In genomic region chr8:70885612-70886011, GRCm38 (mm10) we compare ENCODE assay signal across 12 mouse cellular contexts. TPM values are rescaled to one million over a fixed set of nuclear protein-coding genes. Genes with fewer than 3 reads are reported as not detected.
DNase-seq lines count a peak whose midpoint lies in the region; ATAC-seq lines count a peak whose summit lies in the region.
"Had no signal": no experiment of that assay in that cellular context is flagged by ENCODE, and none has a peak within 500 bp of the region (broad histone marks: within the 10 kb centered on the region; RNA-seq: fewer than 3 reads in every experiment).

No protein-coding gene starts in this region.

- H3K9ac ChIP-seq in hindbrain, embryonic 13.5 days = no peak overlapping the region
- H3K9ac ChIP-seq in embryonic facial prominence, embryonic 11.5 days (replicated peaks; ENCODE audit: low read length) = no peak overlapping the region
- H3K9ac ChIP-seq: kidney, embryonic 15.5 days; limb, embryonic 13.5 days; midbrain, embryonic 13.5 days had no signal

- 15% methylated on average over 12 of the region's 12 CpGs for WGBS in hindbrain, embryonic 10.5 days
- WGBS in hindbrain, embryonic 13.5 days = 18% methylated on average over 12 of the region's 12 CpGs
- 14% methylated on average over 12 of the region's 12 CpGs for WGBS in embryonic facial prominence, embryonic 11.5 days

- H3K4me2 ChIP-seq in hindbrain, embryonic 13.5 days = no peak overlapping the region
- H3K4me2 ChIP-seq in embryonic facial prominence, embryonic 11.5 days (ENCODE audit: low read depth, low read length) = no peak overlapping the region
- H3K4me2 ChIP-seq: kidney, embryonic 15.5 days; limb, embryonic 13.5 days; midbrain, embryonic 13.5 days had no signal

- no peak for ATAC-seq in hindbrain, embryonic 13.5 days (ENCODE audit: low FRiP score)
- ATAC-seq in embryonic facial prominence, embryonic 11.5 days (replicated peaks; ENCODE audit: insufficient number of reproducible peaks, low FRiP score, low TSS enrichment, low read depth) = no peak
- ATAC-seq: midbrain, embryonic 13.5 days had no signal

- peaks cover 34% of the 10 kb centered on the region for H3K27me3 ChIP-seq in hindbrain, embryonic 10.5 days (ENCODE audit: insufficient read depth, poor library complexity, severe bottlenecking)
- peaks cover 36% of the 10 kb centered on the region for H3K27me3 ChIP-seq in hindbrain, embryonic 13.5 days
- no peaks in the 10 kb centered on the region for H3K27me3 ChIP-seq in embryonic facial prominence, embryonic 11.5 days (ENCODE audit: control insufficient read depth, insufficient read depth, low read length)
- H3K27me3 ChIP-seq in splenic B cell, adult 2 months (ENCODE audit: control insufficient read depth, insufficient read depth, low read length, poor library complexity, severe bottlenecking) = no peaks in the 10 kb centered on the region

- peaks cover 9% of the 10 kb centered on the region for H3K4me1 ChIP-seq in hindbrain, embryonic 10.5 days (replicated peaks)
- peaks cover 4% of the 10 kb centered on the region; the same call in 1 of the 2 replicates for H3K4me1 ChIP-seq in hindbrain, embryonic 13.5 days (replicated peaks)
- no peaks in the 10 kb centered on the region for H3K4me1 ChIP-seq in embryonic facial prominence, embryonic 11.5 days (ENCODE audit: control insufficient read depth, insufficient read depth, low read length)

- H3K36me3 ChIP-seq in hindbrain, embryonic 10.5 days = peaks cover under 1% of the 10 kb centered on the region; the same call in 1 of the 2 replicates
- H3K36me3 ChIP-seq in hindbrain, embryonic 13.5 days = 0 out of 2 replicates have a peak, but pooled peaks cover under 1% of the 10 kb centered on the region
- no peaks in the 10 kb centered on the region for H3K36me3 ChIP-seq in embryonic facial prominence, embryonic 11.5 days (replicated peaks; ENCODE audit: control insufficient read depth, insufficient read depth, low read depth, low read length)
- no peaks in the 10 kb centered on the region for H3K36me3 ChIP-seq in splenic B cell, adult 2 months (ENCODE audit: control insufficient read depth, insufficient read depth, low read length, poor library complexity, severe bottlenecking)
- H3K36me3 ChIP-seq: kidney, embryonic 15.5 days; limb, embryonic 13.5 days had no signal

- no peak overlapping the region for H3K27ac ChIP-seq in hindbrain, embryonic 10.5 days
- H3K27ac ChIP-seq in hindbrain, embryonic 13.5 days = no peak overlapping the region
- H3K27ac ChIP-seq in embryonic facial prominence, embryonic 11.5 days (replicated peaks; ENCODE audit: low read depth, low read length) = no peak overlapping the region
- H3K27ac ChIP-seq: kidney, embryonic 15.5 days; limb, embryonic 13.5 days; midbrain, embryonic 13.5 days had no signal

- no peak overlapping the region for H3K4me3 ChIP-seq in hindbrain, embryonic 10.5 days
- no peak overlapping the region for H3K4me3 ChIP-seq in hindbrain, embryonic 13.5 days
- no peak overlapping the region for H3K4me3 ChIP-seq in embryonic facial prominence, embryonic 11.5 days (ENCODE audit: low read depth, low read length)
- H3K4me3 ChIP-seq: kidney, embryonic 15.5 days; limb, embryonic 13.5 days; midbrain, embryonic 13.5 days had no signal

- peak; percentile 39 for DNase-seq in hindbrain, embryonic 10.5 days (ENCODE audit: low spot score)
- DNase-seq in testis, postnatal 10 days (ENCODE audit: low spot score) = peak; percentile 73
- DNase-seq in testis, postnatal 14 days (ENCODE audit: low spot score) = no peak
- DNase-seq in embryonic facial prominence, embryonic 11.5 days (ENCODE audit: low spot score) = peak; percentile 66
- peak; percentile 85 for DNase-seq in splenic B cell, adult 2 months (ENCODE audit: low read depth, low spot score)
- DNase-seq in layer of hippocampus, postnatal 36 days = no peak
- no peak for DNase-seq in layer of hippocampus, postnatal 14 days (ENCODE audit: low spot score in 2 of 2)
- DNase-seq: thymus, postnatal 14 days had no signal

- no peaks in the 10 kb centered on the region for H3K9me3 ChIP-seq in hindbrain, embryonic 10.5 days
- no peaks in the 10 kb centered on the region for H3K9me3 ChIP-seq in hindbrain, embryonic 13.5 days
- no peaks in the 10 kb centered on the region for H3K9me3 ChIP-seq in embryonic facial prominence, embryonic 11.5 days (replicated peaks; ENCODE audit: control insufficient read depth, low read length)
- H3K9me3 ChIP-seq: kidney, embryonic 15.5 days; midbrain, embryonic 13.5 days had no signal

RNA-seq across cellular contexts. Expression of gene Slc5a5, which starts 6.9 kb away (rescaled TPM):
- polyA plus RNA-seq in hindbrain, embryonic 10.5 days (2016; fragmentation: Nextera tagmentation; extraction: Ambion mirVana) = 0.39 and 0.59 TPM in 2 replicates
- polyA plus RNA-seq in hindbrain, embryonic 13.5 days (2015; fragmentation: Nextera tagmentation; extraction: Ambion mirVana) = 0.61 and 0.95 TPM in 2 replicates
- polyA plus RNA-seq in embryonic facial prominence, embryonic 11.5 days (2014; fragmentation: Nextera tagmentation; extraction: Ambion mirVana) = 0.27 and 0.43 TPM in 2 replicates
- 1 to 10 TPM; 8.1 to 8.9 TPM for total RNA-seq in layer of hippocampus, postnatal 36 days (2021)
- total RNA-seq in layer of hippocampus, postnatal 14 days (2021) = 1 to 10 TPM; 7.3 to 8.3 TPM

RNA-seq across cellular contexts. Expression of gene Rpl18a, which starts 11.6 kb away (rescaled TPM):
- polyA plus RNA-seq in hindbrain, embryonic 10.5 days (2016; fragmentation: Nextera tagmentation; extraction: Ambion mirVana) = 3,443 and 3,791 TPM in 2 replicates
- 2,665 and 2,711 TPM in 2 replicates for polyA plus RNA-seq in hindbrain, embryonic 13.5 days (2015; fragmentation: Nextera tagmentation; extraction: Ambion mirVana)
- 3,270 and 3,568 TPM in 2 replicates for polyA plus RNA-seq in embryonic facial prominence, embryonic 11.5 days (2014; fragmentation: Nextera tagmentation; extraction: Ambion mirVana)
- total RNA-seq in layer of hippocampus, postnatal 36 days (2021) = 100 to 1,000 TPM; 659 to 685 TPM
- 100 to 1,000 TPM; 673 to 736 TPM for total RNA-seq in layer of hippocampus, postnatal 14 days (2021)

RNA-seq across cellular contexts. Expression of gene Ccdc124, which starts 11.9 kb away (rescaled TPM):
- 172 and 182 TPM in 2 replicates for polyA plus RNA-seq in hindbrain, embryonic 10.5 days (2016; fragmentation: Nextera tagmentation; extraction: Ambion mirVana)
- polyA plus RNA-seq in hindbrain, embryonic 13.5 days (2015; fragmentation: Nextera tagmentation; extraction: Ambion mirVana) = 157 and 162 TPM in 2 replicates
- polyA plus RNA-seq in embryonic facial prominence, embryonic 11.5 days (2014; fragmentation: Nextera tagmentation; extraction: Ambion mirVana) = 149 and 150 TPM in 2 replicates
- total RNA-seq in layer of hippocampus, postnatal 36 days (2021) = 10 to 100 TPM; 83.4 to 95.4 TPM
- 10 to 100 TPM; 84.5 to 92.7 TPM for total RNA-seq in layer of hippocampus, postnatal 14 days (2021)

RNA-seq across cellular contexts. Expression of gene Map1s, which starts 20.1 kb away (rescaled TPM):
- polyA plus RNA-seq in hindbrain, embryonic 10.5 days (2016; fragmentation: Nextera tagmentation; extraction: Ambion mirVana) = 66.6 and 74.5 TPM in 2 replicates
- 55.6 and 61.9 TPM in 2 replicates for polyA plus RNA-seq in hindbrain, embryonic 13.5 days (2015; fragmentation: Nextera tagmentation; extraction: Ambion mirVana)
- polyA plus RNA-seq in embryonic facial prominence, embryonic 11.5 days (2014; fragmentation: Nextera tagmentation; extraction: Ambion mirVana) = 24.9 and 32.5 TPM in 2 replicates
- 10 to 100 TPM; 87.3 to 89.7 TPM for total RNA-seq in layer of hippocampus, postnatal 36 days (2021)
- total RNA-seq in layer of hippocampus, postnatal 14 days (2021) = 10 to 100 TPM; 73.2 to 77.0 TPM

RNA-seq across cellular contexts. Expression of gene Kcnn1, which starts 22.6 kb away (rescaled TPM):
- 6.2 and 19.3 TPM in 2 replicates for polyA plus RNA-seq in hindbrain, embryonic 10.5 days (2016; fragmentation: Nextera tagmentation; extraction: Ambion mirVana)
- polyA plus RNA-seq in hindbrain, embryonic 13.5 days (2015; fragmentation: Nextera tagmentation; extraction: Ambion mirVana) = 13.3 and 17.7 TPM in 2 replicates
- 2.9 and 4.0 TPM in 2 replicates for polyA plus RNA-seq in embryonic facial prominence, embryonic 11.5 days (2014; fragmentation: Nextera tagmentation; extraction: Ambion mirVana)
- 10 to 100 TPM; 16.9 to 17.7 TPM for total RNA-seq in layer of hippocampus, postnatal 36 days (2021)
- 10 to 100 TPM; 22.0 to 22.8 TPM for total RNA-seq in layer of hippocampus, postnatal 14 days (2021)

Comparison
In these comparisons a context has a peak if more than half of its experiments do, and no peak if none do; other contexts are left out.
1. DNase-seq: peak in hindbrain, embryonic 10.5 days (single experiment), testis, postnatal 10 days (single experiment), embryonic facial prominence, embryonic 11.5 days (single experiment) and splenic B cell, adult 2 months (single experiment); none in testis, postnatal 14 days (single experiment), layer of hippocampus, postnatal 36 days (0 of 2) and layer of hippocampus, postnatal 14 days (0 of 2).